Mouse (Mus musculus): ENCODE measurements at regions not wholly inside any gene's neighbourhood (a gene's known extent, or its start where the extent isn't known, plus 50 kb on each side); places are given as distances from the start of the nearest gene placed in this dataset.
A peak's percentile ranks its signal among the peaks of the same experiment; 100 is the strongest.

GRCm38 (mm10) chr3:50982649-50983048 lies 241.6 kb upstream of the Noct start:
- no peak overlapping the region for H3K9ac ChIP-seq (replicated peaks; ENCODE audit: low read depth, low read length)
- 15% methylated on average over 9 of the region's 9 CpGs for WGBS
- H3K4me2 ChIP-seq (ENCODE audit: low read depth, low read length): no peak overlapping the region
- no peak overlapping the region for H3K27ac ChIP-seq (ENCODE audit: low read depth, low read length)
- ATAC-seq (ENCODE audit: low read depth): no peak
- no peak overlapping the region for H3K4me3 ChIP-seq (ENCODE audit: low read depth, low read length)
- peaks cover 6% of the 10 kb centered on the region for H3K4me1 ChIP-seq (ENCODE audit: control insufficient read depth, insufficient read depth, low read length)
- no peaks in the 10 kb centered on the region for H3K27me3 ChIP-seq (ENCODE audit: control insufficient read depth, insufficient read depth, low read length)
- no peaks in the 10 kb centered on the region for H3K9me3 ChIP-seq (ENCODE audit: control insufficient read depth, low read length)
- no peaks in the 10 kb centered on the region for H3K36me3 ChIP-seq (ENCODE audit: control insufficient read depth, insufficient read depth, low read length)

- 49% methylated on average over 5 of the region's 5 CpGs for WGBS
- Histone ChIP-seq H3K4me1 (ENCODE audit: control insufficient read depth, insufficient read depth, low read length) (peaks cover 6% of the 10 kb centered on the region), H3K9ac (replicated peaks; ENCODE audit: low read depth, low read length) (no peak overlapping the region), H3K27ac (ENCODE audit: low read depth, low read length) (no peak overlapping the region), H3K9me3 (ENCODE audit: control insufficient read depth, low read length) (no peaks in the 10 kb centered on the region), H3K4me2 (ENCODE audit: low read depth, low read length) (no peak overlapping the region), H3K27me3 (ENCODE audit: control insufficient read depth, insufficient read depth, low read length) (no peaks in the 10 kb centered on the region), H3K36me3 (ENCODE audit: control insufficient read depth, insufficient read depth, low read length) (no peaks in the 10 kb centered on the region), H3K4me3 (ENCODE audit: low read depth, low read length) (no peak overlapping the region)
- no peak for ATAC-seq (ENCODE audit: low read depth)
Measured at GRCm38 (mm10) chr3:50983126-50983525, 241.1 kb upstream of the Noct start.

GRCm38 (mm10) chr3:50983962-50984765 lies 240.1 kb upstream of the Noct start:
- Histone ChIP-seq H3K4me2 (ENCODE audit: low read depth, low read length) (no peak overlapping the region), H3K27me3 (ENCODE audit: control insufficient read depth, insufficient read depth, low read length) (no peaks in the 10 kb centered on the region), H3K27ac (ENCODE audit: low read depth, low read length) (no peak overlapping the region; the same call in 1 of the 2 replicates), H3K4me1 (ENCODE audit: control insufficient read depth, insufficient read depth, low read length) (peaks cover 6% of the 10 kb centered on the region), H3K4me3 (ENCODE audit: low read depth, low read length) (no peak overlapping the region), H3K9me3 (ENCODE audit: control insufficient read depth, low read length) (no peaks in the 10 kb centered on the region), H3K36me3 (ENCODE audit: control insufficient read depth, insufficient read depth, low read length) (no peaks in the 10 kb centered on the region), H3K9ac (replicated peaks; ENCODE audit: low read depth, low read length) (no peak overlapping the region)
- ATAC-seq (ENCODE audit: low read depth): peak; percentile 66; the same call in 1 of the 2 replicates
- 26% methylated on average over 12 of the region's 12 CpGs for WGBS

GRCm38 (mm10) chr3:50987821-50988220 lies 236.4 kb upstream of the Noct start:
- WGBS: 98% methylated on average over 12 of the region's 12 CpGs
- ATAC-seq (ENCODE audit: low read depth): no peak
- H3K9me3 ChIP-seq (ENCODE audit: control insufficient read depth, low read length): no peaks in the 10 kb centered on the region

GRCm38 (mm10) chr3:50990810-50991209 lies 233.4 kb upstream of the Noct start:
- no peak overlapping the region for H3K27ac ChIP-seq (ENCODE audit: low read depth, low read length)
- no peaks in the 10 kb centered on the region for H3K4me1 ChIP-seq (ENCODE audit: control insufficient read depth, insufficient read depth, low read length)
- H3K9ac ChIP-seq (replicated peaks; ENCODE audit: low read depth, low read length): no peak overlapping the region
- no peak overlapping the region for H3K4me2 ChIP-seq (ENCODE audit: low read depth, low read length)
- no peaks in the 10 kb centered on the region for H3K36me3 ChIP-seq (ENCODE audit: control insufficient read depth, insufficient read depth, low read length)
- 84% methylated on average over 11 of the region's 11 CpGs for WGBS
- H3K27me3 ChIP-seq (ENCODE audit: control insufficient read depth, insufficient read depth, low read length): no peaks in the 10 kb centered on the region
- ATAC-seq (ENCODE audit: low read depth): no peak
- no peaks in the 10 kb centered on the region for H3K9me3 ChIP-seq (ENCODE audit: control insufficient read depth, low read length)
- H3K4me3 ChIP-seq (ENCODE audit: low read depth, low read length): no peak overlapping the region

More at GRCm38 (mm10) chr3:50987821-50988220, 236.4 kb upstream of the Noct start:
- H3K4me2 ChIP-seq (ENCODE audit: low read depth, low read length): no peak overlapping the region
- no peak overlapping the region for H3K4me3 ChIP-seq (ENCODE audit: low read depth, low read length)
- no peaks in the 10 kb centered on the region for H3K36me3 ChIP-seq (ENCODE audit: control insufficient read depth, insufficient read depth, low read length)
- H3K4me1 ChIP-seq (ENCODE audit: control insufficient read depth, insufficient read depth, low read length): peaks cover 6% of the 10 kb centered on the region
- no peak overlapping the region for H3K9ac ChIP-seq (replicated peaks; ENCODE audit: low read depth, low read length)
- H3K27me3 ChIP-seq (ENCODE audit: control insufficient read depth, insufficient read depth, low read length): no peaks in the 10 kb centered on the region
- no peak overlapping the region for H3K27ac ChIP-seq (ENCODE audit: low read depth, low read length)

- Histone ChIP-seq H3K4me2 (ENCODE audit: low read depth, low read length) (no peak overlapping the region), H3K9ac (replicated peaks; ENCODE audit: low read depth, low read length) (no peak overlapping the region), H3K27ac (ENCODE audit: low read depth, low read length) (no peak overlapping the region), H3K9me3 (ENCODE audit: control insufficient read depth, low read length) (no peaks in the 10 kb centered on the region), H3K4me1 (ENCODE audit: control insufficient read depth, insufficient read depth, low read length) (no peaks in the 10 kb centered on the region), H3K4me3 (ENCODE audit: low read depth, low read length) (no peak overlapping the region), H3K36me3 (ENCODE audit: control insufficient read depth, insufficient read depth, low read length) (no peaks in the 10 kb centered on the region), H3K27me3 (ENCODE audit: control insufficient read depth, insufficient read depth, low read length) (no peaks in the 10 kb centered on the region)
- ATAC-seq (ENCODE audit: low read depth): peak; percentile 58; the same call in 1 of the 2 replicates
- WGBS: 41% methylated on average over 9 of the region's 9 CpGs
Measured at GRCm38 (mm10) chr3:50992581-50993313, 231.5 kb upstream of the Noct start.

GRCm38 (mm10) chr3:50999745-51000144 lies 224.5 kb upstream of the Noct start:
- 78% methylated on average over 3 of the region's 3 CpGs for WGBS
- no peaks in the 10 kb centered on the region for H3K9me3 ChIP-seq (ENCODE audit: control insufficient read depth, low read length)
- H3K9ac ChIP-seq (replicated peaks; ENCODE audit: low read depth, low read length): no peak overlapping the region
- no peaks in the 10 kb centered on the region for H3K4me1 ChIP-seq (ENCODE audit: control insufficient read depth, insufficient read depth, low read length)
- no peaks in the 10 kb centered on the region for H3K27me3 ChIP-seq (ENCODE audit: control insufficient read depth, insufficient read depth, low read length)
- no peak overlapping the region for H3K4me3 ChIP-seq (ENCODE audit: low read depth, low read length)
- no peak overlapping the region for H3K4me2 ChIP-seq (ENCODE audit: low read depth, low read length)
- no peak for ATAC-seq (ENCODE audit: low read depth)
- H3K36me3 ChIP-seq (ENCODE audit: control insufficient read depth, insufficient read depth, low read length): no peaks in the 10 kb centered on the region
- no peak overlapping the region for H3K27ac ChIP-seq (ENCODE audit: low read depth, low read length)

- 93% methylated on average over 7 of the region's 7 CpGs for WGBS
- Histone ChIP-seq H3K36me3 (ENCODE audit: control insufficient read depth, insufficient read depth, low read length) (no peaks in the 10 kb centered on the region), H3K27me3 (ENCODE audit: control insufficient read depth, insufficient read depth, low read length) (no peaks in the 10 kb centered on the region), H3K4me2 (ENCODE audit: low read depth, low read length) (no peak overlapping the region), H3K9me3 (ENCODE audit: control insufficient read depth, low read length) (no peaks in the 10 kb centered on the region), H3K27ac (ENCODE audit: low read depth, low read length) (no peak overlapping the region), H3K9ac (replicated peaks; ENCODE audit: low read depth, low read length) (no peak overlapping the region), H3K4me3 (ENCODE audit: low read depth, low read length) (no peak overlapping the region), H3K4me1 (ENCODE audit: control insufficient read depth, insufficient read depth, low read length) (no peaks in the 10 kb centered on the region)
- ATAC-seq (ENCODE audit: low read depth): no peak
Measured at GRCm38 (mm10) chr3:51000938-51001337, 223.3 kb upstream of the Noct start.

- no peaks in the 10 kb centered on the region for H3K9me3 ChIP-seq (ENCODE audit: control insufficient read depth, low read length)
- no peaks in the 10 kb centered on the region for H3K36me3 ChIP-seq (ENCODE audit: control insufficient read depth, insufficient read depth, low read length)
- ATAC-seq (ENCODE audit: low read depth): no peak
- no peaks in the 10 kb centered on the region for H3K27me3 ChIP-seq (ENCODE audit: control insufficient read depth, insufficient read depth, low read length)
- no peak overlapping the region for H3K4me3 ChIP-seq (ENCODE audit: low read depth, low read length)
- H3K4me2 ChIP-seq (ENCODE audit: low read depth, low read length): no peak overlapping the region
- no peaks in the 10 kb centered on the region for H3K4me1 ChIP-seq (ENCODE audit: control insufficient read depth, insufficient read depth, low read length)
- 32% methylated on average over 6 of the region's 6 CpGs for WGBS
- H3K9ac ChIP-seq (replicated peaks; ENCODE audit: low read depth, low read length): no peak overlapping the region
- H3K27ac ChIP-seq (ENCODE audit: low read depth, low read length): no peak overlapping the region
Measured at GRCm38 (mm10) chr3:51002662-51003061, 221.6 kb upstream of the Noct start.

Measured in neural tube, embryonic 14.5 days (tissue).